Mouse (Mus musculus): ENCODE measurements at regions not wholly inside any gene's neighbourhood (a gene's known extent, or its start where the extent isn't known, plus 50 kb on each side); places are given as distances from the start of the nearest gene placed in this dataset.

GRCm38 (mm10) chr1:52366386-52366785 lies 133.4 kb upstream of the Gls start:
- H3K4me1 ChIP-seq (ENCODE audit: control insufficient read depth, insufficient read depth, low read length), result no peaks in the 10 kb centered on the region
- H3K4me3 ChIP-seq (ENCODE audit: insufficient read depth, low read depth, low read length), result no peak overlapping the region
- DNase-seq, result no peak
- TF ChIP-seq CTCF (conservative IDR thresholded peaks at IDR 0.05; ENCODE audit: insufficient read depth, insufficient read length, low read depth, low read length), result no peak
- TF ChIP-seq POLR2A (IDR thresholded peaks at IDR 0.05; ENCODE audit: low read depth, low read length), result no peak
- 73% methylated on average over 7 of the region's 7 CpGs for WGBS
- no peak overlapping the region for H3K27ac ChIP-seq (ENCODE audit: insufficient read depth, low read depth, low read length)
- H3K36me3 ChIP-seq (ENCODE audit: control insufficient read depth, insufficient read depth, low read length), result no peaks in the 10 kb centered on the region
- no peaks in the 10 kb centered on the region for H3K27me3 ChIP-seq (replicated peaks; ENCODE audit: control insufficient read depth, insufficient read depth, low read length)

DNA sequence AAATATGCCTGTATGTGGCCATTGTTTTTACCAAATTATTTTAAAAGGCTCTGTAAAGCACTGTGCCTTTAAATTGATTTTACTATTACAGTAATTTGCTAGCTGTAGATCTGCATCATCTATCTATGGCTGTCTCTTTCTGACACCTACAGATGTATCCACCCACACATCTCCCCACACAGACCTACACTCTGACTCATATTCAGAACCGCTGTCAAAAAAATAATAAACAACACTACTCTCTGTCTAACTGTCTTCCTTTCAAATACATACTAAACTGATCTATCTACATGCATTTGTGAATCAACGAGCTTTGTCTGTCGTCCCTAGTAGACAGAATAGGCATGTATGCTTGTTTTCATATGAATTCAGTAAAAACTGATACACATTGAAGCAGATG lies 130.6 kb upstream of the Gls start:
- H3K4me1 ChIP-seq (ENCODE audit: control insufficient read depth, insufficient read depth, low read length), result no peaks in the 10 kb centered on the region
- 83% methylated on average over 3 of the region's 3 CpGs for WGBS
- no peak for DNase-seq
- no peaks in the 10 kb centered on the region for H3K27me3 ChIP-seq (replicated peaks; ENCODE audit: control insufficient read depth, insufficient read depth, low read length)
- TF ChIP-seq POLR2A (IDR thresholded peaks at IDR 0.05; ENCODE audit: low read depth, low read length) (no peak), CTCF (conservative IDR thresholded peaks at IDR 0.05; ENCODE audit: insufficient read depth, insufficient read length, low read depth, low read length) (no peak)
- H3K36me3 ChIP-seq (ENCODE audit: control insufficient read depth, insufficient read depth, low read length), result no peaks in the 10 kb centered on the region
- no peak overlapping the region for H3K27ac ChIP-seq (ENCODE audit: insufficient read depth, low read depth, low read length)
- no peak overlapping the region for H3K4me3 ChIP-seq (ENCODE audit: insufficient read depth, low read depth, low read length)

- H3K36me3 ChIP-seq (ENCODE audit: control insufficient read depth, insufficient read depth, low read length), result no peaks in the 10 kb centered on the region
- H3K4me3 ChIP-seq (ENCODE audit: insufficient read depth, low read depth, low read length), result no peak overlapping the region
- no peak overlapping the region for H3K27ac ChIP-seq (ENCODE audit: insufficient read depth, low read depth, low read length)
- H3K27me3 ChIP-seq (replicated peaks; ENCODE audit: control insufficient read depth, insufficient read depth, low read length), result no peaks in the 10 kb centered on the region
- DNase-seq, result no peak
- no peaks in the 10 kb centered on the region for H3K4me1 ChIP-seq (ENCODE audit: control insufficient read depth, insufficient read depth, low read length)
- TF ChIP-seq CTCF (conservative IDR thresholded peaks at IDR 0.05; ENCODE audit: insufficient read depth, insufficient read length, low read depth, low read length) (no peak), POLR2A (IDR thresholded peaks at IDR 0.05; ENCODE audit: low read depth, low read length) (no peak)
Observed at GRCm38 (mm10) chr1:52362976-52363375, 129.9 kb upstream of the Gls start.

DNA sequence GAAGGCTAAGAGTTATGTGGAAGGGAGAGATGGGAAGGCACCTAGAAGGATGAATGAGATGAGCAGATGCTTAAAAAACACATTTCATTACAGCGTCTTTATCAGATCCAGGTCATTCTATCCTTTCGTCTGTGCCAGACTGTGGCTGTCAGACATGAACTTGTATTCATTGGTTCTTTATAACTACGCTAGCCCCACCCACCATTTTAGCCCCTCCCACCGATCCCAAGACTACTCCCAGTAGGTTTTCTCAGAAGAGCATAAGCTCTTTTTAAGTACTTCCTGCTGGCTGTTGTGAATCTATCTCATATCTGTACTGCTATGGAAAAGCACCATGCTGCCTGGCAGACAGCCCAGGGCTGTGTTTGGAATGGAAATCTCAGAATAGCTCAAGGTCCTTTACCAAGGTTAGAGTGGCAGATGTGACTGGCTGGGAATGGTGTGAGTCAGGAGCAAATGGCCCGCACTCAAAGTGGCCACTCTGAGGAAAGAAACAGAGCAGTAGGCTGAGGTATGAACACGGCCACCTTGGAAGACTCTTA lies 121.1 kb upstream of the Gls start:
- DNase-seq, result peak; percentile 35
- H3K4me1 ChIP-seq (ENCODE audit: control insufficient read depth, insufficient read depth, low read length), result no peaks in the 10 kb centered on the region
- 71% methylated on average over 6 of the region's 6 CpGs for WGBS
- no peak overlapping the region for H3K4me3 ChIP-seq (ENCODE audit: insufficient read depth, low read depth, low read length)
- H3K27ac ChIP-seq (ENCODE audit: insufficient read depth, low read depth, low read length), result no peak overlapping the region
- H3K27me3 ChIP-seq (replicated peaks; ENCODE audit: control insufficient read depth, insufficient read depth, low read length), result no peaks in the 10 kb centered on the region
- TF ChIP-seq CTCF (conservative IDR thresholded peaks at IDR 0.05; ENCODE audit: insufficient read depth, insufficient read length, low read depth, low read length), result no peak
- no peaks in the 10 kb centered on the region for H3K36me3 ChIP-seq (ENCODE audit: control insufficient read depth, insufficient read depth, low read length)

- WGBS, result 86% methylated on average over 2 of the region's 2 CpGs
- no peak overlapping the region for H3K27ac ChIP-seq (ENCODE audit: insufficient read depth, low read depth, low read length)
- no peaks in the 10 kb centered on the region for H3K27me3 ChIP-seq (replicated peaks; ENCODE audit: control insufficient read depth, insufficient read depth, low read length)
- TF ChIP-seq CTCF (conservative IDR thresholded peaks at IDR 0.05; ENCODE audit: insufficient read depth, insufficient read length, low read depth, low read length) (no peak), POLR2A (IDR thresholded peaks at IDR 0.05; ENCODE audit: low read depth, low read length) (no peak)
- no peak overlapping the region for H3K4me3 ChIP-seq (ENCODE audit: insufficient read depth, low read depth, low read length)
- H3K4me1 ChIP-seq (ENCODE audit: control insufficient read depth, insufficient read depth, low read length), result peaks cover 9% of the 10 kb centered on the region; the same call in 1 of the 2 replicates
- no peaks in the 10 kb centered on the region for H3K36me3 ChIP-seq (ENCODE audit: control insufficient read depth, insufficient read depth, low read length)
- DNase-seq, result no peak
Observed at GRCm38 (mm10) chr1:52342127-52342526, 109.1 kb upstream of the Gls start.

DNA sequence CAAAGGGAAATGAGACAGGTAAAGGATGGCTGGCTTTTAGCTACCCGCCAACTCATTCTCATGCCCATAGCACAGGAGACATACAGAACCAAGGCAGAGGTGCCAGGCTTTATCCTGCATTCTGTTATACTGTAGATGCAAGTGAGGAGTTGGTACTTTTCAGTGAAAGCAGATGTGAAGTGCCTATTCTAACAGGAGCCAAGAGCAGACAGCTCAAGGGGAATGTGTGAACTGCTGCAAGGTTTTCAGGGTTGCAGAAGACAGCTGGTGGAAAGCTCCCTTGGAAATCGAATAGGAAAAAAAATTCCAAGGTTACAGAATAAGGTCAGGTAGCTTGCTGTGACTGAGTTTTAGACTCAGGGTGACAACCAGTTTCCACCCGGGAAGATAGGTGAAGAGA lies 105.7 kb upstream of the Gls start:
- Histone ChIP-seq H3K27ac (ENCODE audit: insufficient read depth, low read depth, low read length) (no peak overlapping the region), H3K27me3 (replicated peaks; ENCODE audit: control insufficient read depth, insufficient read depth, low read length) (no peaks in the 10 kb centered on the region), H3K4me1 (ENCODE audit: control insufficient read depth, insufficient read depth, low read length) (peaks cover 9% of the 10 kb centered on the region; the same call in 1 of the 2 replicates), H3K36me3 (ENCODE audit: control insufficient read depth, insufficient read depth, low read length) (no peaks in the 10 kb centered on the region), H3K4me3 (ENCODE audit: insufficient read depth, low read depth, low read length) (no peak overlapping the region)
- no peak for DNase-seq
- TF ChIP-seq POLR2A (IDR thresholded peaks at IDR 0.05; ENCODE audit: low read depth, low read length) (no peak), CTCF (conservative IDR thresholded peaks at IDR 0.05; ENCODE audit: insufficient read depth, insufficient read length, low read depth, low read length) (no peak)
- 76% methylated on average over 3 of the region's 3 CpGs for whole genome bisulfite sequencing

GRCm38 (mm10) chr1:52338243-52338642 lies 105.2 kb upstream of the Gls start:
- TF ChIP-seq CTCF (conservative IDR thresholded peaks at IDR 0.05; ENCODE audit: insufficient read depth, insufficient read length, low read depth, low read length) (no peak), POLR2A (IDR thresholded peaks at IDR 0.05; ENCODE audit: low read depth, low read length) (no peak)
- peak; percentile 64 for DNase-seq
- no peaks in the 10 kb centered on the region for H3K27me3 ChIP-seq (replicated peaks; ENCODE audit: control insufficient read depth, insufficient read depth, low read length)
- H3K27ac ChIP-seq (ENCODE audit: insufficient read depth, low read depth, low read length), result no peak overlapping the region
- H3K4me1 ChIP-seq (ENCODE audit: control insufficient read depth, insufficient read depth, low read length), result peaks cover 9% of the 10 kb centered on the region; the same call in 1 of the 2 replicates
- no peaks in the 10 kb centered on the region for H3K36me3 ChIP-seq (ENCODE audit: control insufficient read depth, insufficient read depth, low read length)
- no peak overlapping the region for H3K4me3 ChIP-seq (ENCODE audit: insufficient read depth, low read depth, low read length)
- WGBS, result 57% methylated on average over 6 of the region's 6 CpGs
